Mouse (Mus musculus) liver (tissue): ENCODE results near the gene Esyt3.

Source experiments
- DNase-seq: peaks from one replicate; pipeline ENCODE4 v3.0.0-alpha.2; 2020; ENCODE audit warnings: mixed read lengths

Gene Esyt3

GRCm38 (mm10) chr9:99357921-99358692 is at the start of gene Esyt3:
TSS of gene Esyt3 (minus strand) at chr9:99358557.
- DNase-seq, result peak; percentile 45

GRCm38 (mm10) chr9:99401288-99401974 is 43.1 kb upstream of the Esyt3 start:
- DNase-seq, result no peak

GRCm38 (mm10) chr9:99400781-99401180 is 42.4 kb upstream of the Esyt3 start:
- no peak for DNase-seq

- DNase-seq, result no peak
Observed at GRCm38 (mm10) chr9:99397056-99397815, 38.9 kb upstream of the Esyt3 start.

DNA sequence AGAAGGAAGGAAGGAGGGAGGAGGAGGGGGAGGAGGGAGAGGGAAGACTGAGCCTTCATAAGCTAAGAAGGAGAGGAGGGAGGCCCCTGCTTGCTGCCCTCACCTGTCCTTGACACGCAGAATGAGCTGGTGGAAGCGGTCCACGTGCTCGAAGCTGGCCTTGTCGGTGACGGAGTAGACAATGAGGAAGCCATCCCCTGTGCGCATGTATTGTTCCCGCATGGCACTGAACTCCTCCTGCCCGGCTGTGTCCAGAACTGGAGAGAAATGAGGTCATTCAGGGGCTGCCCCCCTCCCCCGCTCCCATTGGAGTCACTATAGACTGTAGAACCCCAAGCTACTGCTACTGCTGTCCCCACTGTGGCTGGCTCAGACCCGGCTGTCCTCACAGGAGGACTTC is 36.0 kb upstream of the Esyt3 start:
- DNase-seq, result no peak

DNA sequence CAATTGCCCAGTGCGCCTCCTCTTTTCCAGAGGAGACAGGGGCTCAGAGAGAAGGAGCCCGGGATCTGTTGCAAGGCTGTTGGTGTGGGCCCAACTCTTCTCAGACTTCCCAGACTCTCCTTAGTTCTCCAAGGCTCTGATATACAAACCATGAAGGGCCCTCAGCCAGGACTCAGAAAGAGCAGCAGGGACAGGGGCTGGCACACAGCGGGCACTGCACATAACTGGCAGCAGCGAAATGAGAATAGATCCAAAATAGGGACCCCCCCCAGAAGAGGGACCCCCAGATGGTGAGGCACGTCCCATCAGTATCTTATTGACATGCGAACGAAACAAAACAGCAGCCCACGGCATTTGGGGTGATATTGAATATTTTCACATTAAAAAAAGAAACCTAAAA is 34.8 kb upstream of the Esyt3 start:
- no peak for DNase-seq

DNA sequence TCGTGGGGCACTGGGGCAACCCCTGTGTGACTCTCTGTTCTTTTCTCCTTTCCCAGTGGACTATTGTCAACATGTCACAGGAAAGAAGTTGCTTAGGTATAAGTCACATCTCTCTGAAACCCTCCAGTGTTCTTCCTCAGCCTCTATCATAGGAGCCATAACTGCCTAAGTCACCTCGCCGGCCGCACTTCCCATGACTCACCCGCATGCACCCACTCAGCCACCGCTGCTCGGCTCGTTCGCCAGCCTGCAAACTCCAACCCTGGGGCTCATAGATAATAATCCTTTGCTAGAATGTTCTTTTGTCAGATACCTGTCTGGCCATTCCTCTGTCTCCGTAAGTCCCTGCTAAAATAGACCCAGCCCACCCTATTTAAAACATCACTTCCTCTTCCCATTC is 33.2 kb upstream of the Esyt3 start:
- DNase-seq, result no peak

DNA sequence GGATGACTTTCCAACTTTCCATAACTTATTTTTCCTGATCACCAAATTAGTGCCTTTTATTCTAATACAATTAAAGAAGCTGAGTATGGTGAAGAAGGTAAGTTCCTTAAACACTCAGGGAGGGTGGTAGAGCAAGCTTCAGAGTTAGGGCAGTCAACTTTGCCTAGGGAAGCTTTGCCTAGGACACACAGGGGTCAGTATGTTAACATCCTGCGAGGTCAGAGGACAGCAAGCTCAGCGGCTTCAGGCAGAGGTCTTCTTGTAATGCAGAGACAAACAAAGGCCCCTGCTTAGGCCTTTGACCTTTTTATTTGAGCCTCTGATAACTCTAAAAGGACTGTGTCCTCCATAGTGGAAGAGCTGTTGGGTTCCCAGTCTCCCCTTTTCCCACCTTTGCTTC is 32.4 kb upstream of the Esyt3 start:
- no peak for DNase-seq

DNA sequence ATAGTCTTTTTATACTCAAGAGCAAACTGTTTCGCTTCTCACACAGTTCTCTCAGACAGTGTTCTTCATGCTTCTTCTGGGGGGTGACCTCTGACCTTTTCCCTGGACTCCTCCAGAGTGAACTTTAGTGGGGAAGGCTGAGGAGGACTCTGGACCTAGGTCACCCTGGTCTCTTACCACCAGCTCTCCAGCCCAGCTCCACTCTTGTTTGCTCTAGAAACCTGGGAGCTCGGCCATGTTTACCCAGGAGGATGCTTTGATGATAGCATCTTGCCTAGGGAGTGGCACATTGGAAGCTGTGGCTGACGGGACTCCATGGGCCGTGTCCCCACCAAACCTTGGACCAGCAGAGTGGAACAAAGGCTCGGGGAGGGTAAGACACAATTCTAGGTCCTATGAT is 31.8 kb upstream of the Esyt3 start:
- DNase-seq, result no peak

DNA sequence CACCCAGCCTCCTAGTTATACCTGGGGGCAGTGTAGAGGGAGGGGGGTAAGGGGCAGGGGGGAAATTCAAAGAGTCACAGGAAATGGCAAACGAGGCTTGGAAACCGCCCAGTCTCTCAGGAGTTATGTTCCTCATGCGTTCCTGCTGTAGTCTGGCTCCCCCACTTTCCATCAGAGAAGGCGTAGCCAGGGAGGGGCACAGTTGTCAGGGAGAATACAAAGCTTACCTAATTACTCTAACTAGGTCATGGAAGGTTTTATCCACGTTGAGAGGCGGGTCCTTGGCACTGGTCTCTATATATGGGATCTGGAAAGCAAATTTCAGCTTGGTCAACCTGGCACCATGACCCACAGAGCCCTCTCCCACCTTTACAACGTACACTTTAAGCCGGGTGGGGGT is 31.1 kb upstream of the Esyt3 start:
- no peak for DNase-seq

- no peak for DNase-seq
Observed at GRCm38 (mm10) chr9:99388856-99389255, 30.5 kb upstream of the Esyt3 start.

GRCm38 (mm10) chr9:99388078-99388477 is 29.7 kb upstream of the Esyt3 start:
- DNase-seq, result no peak

- DNase-seq, result no peak
Observed at GRCm38 (mm10) chr9:99382556-99382955, 24.2 kb upstream of the Esyt3 start.

GRCm38 (mm10) chr9:99379194-99379593 is 20.8 kb upstream of the Esyt3 start:
- DNase-seq, result no peak

DNA sequence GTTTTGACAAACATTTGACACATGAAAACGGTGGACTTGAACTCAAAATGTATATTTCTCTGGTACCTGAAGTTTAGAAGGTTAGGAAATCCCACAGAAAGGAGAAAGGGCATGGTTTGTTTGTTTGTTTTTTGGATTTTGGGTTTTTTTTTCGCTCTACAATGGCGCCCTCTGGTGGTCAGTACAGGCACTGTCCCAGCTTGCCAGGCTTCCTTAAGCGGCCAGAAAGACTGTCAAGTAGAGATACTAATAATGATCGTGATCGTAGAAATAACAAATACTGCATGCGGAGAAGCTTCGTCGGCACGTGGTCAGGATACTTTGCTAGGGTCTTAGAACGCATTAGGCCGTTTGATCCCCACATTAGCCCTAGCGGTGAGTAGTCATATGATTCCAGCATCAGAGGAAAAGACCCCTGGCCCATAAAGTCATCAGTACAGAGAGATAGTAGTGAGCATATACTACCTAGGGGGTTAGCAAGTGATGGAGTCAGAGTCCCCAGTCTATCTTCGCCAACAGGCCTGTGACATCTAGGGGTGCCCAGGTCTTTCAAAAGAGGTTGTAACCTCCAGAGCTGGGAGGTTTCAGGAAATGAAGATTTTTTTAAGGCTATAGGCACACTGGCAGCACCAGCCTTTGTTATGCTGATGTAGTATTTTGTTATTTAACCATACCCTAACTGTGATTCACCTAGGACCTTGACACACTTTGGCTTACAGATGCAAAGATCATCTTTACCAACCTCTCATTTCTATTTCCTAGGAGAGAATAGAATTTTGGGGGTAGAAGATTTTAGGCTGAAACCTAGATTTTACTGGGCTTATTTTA is 18.4 kb upstream of the Esyt3 start:
- peak; percentile 46 for DNase-seq

DNA sequence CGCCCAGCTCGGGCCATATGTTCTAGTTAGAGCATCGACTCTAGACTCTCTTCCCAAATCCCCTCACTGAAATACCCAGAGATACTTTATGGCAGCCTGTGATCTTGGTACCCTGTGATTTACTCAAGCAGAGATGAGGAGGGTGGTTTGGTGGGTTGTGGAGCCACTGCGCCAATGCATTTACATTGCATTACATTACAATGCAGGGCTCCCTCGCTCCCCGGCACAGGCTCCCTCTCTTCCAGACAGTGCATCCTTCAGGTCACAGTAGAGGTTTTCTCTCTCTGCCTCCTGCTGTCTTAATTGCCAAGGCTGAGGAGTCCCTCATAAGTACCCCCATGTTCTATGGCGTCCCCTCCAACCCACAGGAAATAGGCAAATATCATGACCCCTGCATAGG is 10.1 kb upstream of the Esyt3 start:
- no peak for DNase-seq

DNA sequence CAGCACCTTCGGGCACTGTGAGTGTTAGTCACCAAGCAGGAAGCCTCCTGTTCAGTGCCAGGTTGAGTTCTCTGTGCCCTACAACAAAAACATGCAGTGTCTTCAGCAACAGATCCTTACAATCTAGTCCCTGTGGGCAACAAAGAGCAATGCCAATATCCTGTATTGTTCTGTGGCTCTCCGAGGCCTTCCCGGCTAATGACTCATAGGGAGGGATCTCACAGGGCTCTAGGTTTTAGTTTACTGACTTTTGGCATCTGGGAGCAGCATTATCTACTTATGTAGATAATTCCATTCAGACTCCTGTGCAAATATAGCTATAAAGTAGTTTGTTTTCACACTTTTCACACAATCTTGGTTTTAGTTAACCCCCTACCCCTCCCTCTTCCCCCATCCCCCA is 7.5 kb upstream of the Esyt3 start:
- DNase-seq, result no peak

GRCm38 (mm10) chr9:99363076-99363475 is 4.7 kb upstream of the Esyt3 start:
- DNase-seq, result no peak

DNA sequence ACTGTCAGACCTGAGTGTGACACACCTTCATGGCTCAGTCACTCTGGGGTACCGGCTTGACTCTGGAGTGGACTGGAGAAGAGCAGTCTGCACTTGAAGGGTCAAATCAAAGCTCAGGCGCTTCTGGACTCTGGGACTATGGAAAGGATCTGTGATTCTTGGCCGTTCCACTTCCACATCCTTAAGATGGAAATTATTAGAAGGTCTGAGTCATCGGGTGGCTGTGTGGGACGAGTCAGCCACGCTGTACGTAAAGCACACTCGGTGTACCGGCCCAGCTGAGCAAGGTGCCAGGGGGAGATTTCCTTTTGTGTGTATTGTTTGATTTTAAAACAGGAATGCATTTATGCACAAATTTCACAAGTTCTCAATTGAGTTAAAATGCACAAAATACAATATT is 3.6 kb upstream of the Esyt3 start:
- no peak for DNase-seq

- DNase-seq, result no peak
Observed at GRCm38 (mm10) chr9:99359012-99359411, 655 bp upstream of the Esyt3 start.

GRCm38 (mm10) chr9:99357561-99357920 is 816 bp downstream of the Esyt3 start:
- no peak for DNase-seq

DNA sequence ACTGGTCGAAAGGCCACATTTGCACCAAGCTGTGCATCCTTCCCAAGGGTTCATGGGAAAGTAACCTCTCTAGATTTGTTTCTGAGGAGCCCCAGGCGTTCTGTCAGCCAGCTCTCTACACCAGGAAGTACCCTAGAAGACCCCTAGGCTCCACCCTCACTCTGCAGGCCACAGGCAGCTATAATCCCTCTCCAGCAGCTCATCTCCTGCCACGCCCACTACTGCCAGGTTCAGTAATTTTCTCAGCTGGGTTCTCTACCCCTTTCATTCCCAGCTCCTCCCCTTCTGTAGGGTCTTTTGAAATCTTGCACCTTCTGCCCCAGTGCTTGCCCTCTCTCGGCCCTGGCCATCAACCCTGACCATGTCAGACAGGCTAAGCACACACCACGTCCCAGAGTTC is 2.4 kb downstream of the Esyt3 start:
- no peak for DNase-seq

GRCm38 (mm10) chr9:99354796-99355195 is 3.6 kb downstream of the Esyt3 start:
- no peak for DNase-seq
